Mouse (Mus musculus) brain, embryonic 14.5 days (tissue): ENCODE measurements at regions not wholly inside any gene's neighbourhood (a gene's known extent, or its start where the extent isn't known, plus 50 kb on each side); places are given as distances from the start of the nearest gene placed in this dataset.

ENCODE experiments used
- DNase-seq: peaks from one replicate; pipeline ENCODE4 v3.0.0-alpha.2; 2011; ENCODE audit warnings: low read depth
- CTCF ChIP-seq: fragments of 200-500 bp; IDR thresholded peaks from 2 replicates; pipeline ENCODE4 v1.5.1; 2012; ENCODE audit warnings: inconsistent platforms, mild to moderate bottlenecking, moderate library complexity, borderline replicate concordance; ENCODE audit not compliant: insufficient read depth, insufficient read length; ENCODE audit errors: extremely low read depth
- POLR2A ChIP-seq: fragments of 200-500 bp; IDR thresholded peaks from 2 replicates; pipeline ENCODE4 v1.6.1; 2012; ENCODE audit warnings: mild to moderate bottlenecking, inconsistent platforms, borderline replicate concordance; ENCODE audit not compliant: poor library complexity, insufficient read depth, insufficient read length, severe bottlenecking; ENCODE audit errors: extremely low read depth

GRCm38 (mm10) chr16:78216752-78217351 lies 84.4 kb upstream of the Cxadr start:
- DNase-seq: peak; percentile 45
- no peak for TF ChIP-seq POLR2A
- no peak for TF ChIP-seq CTCF

- DNase-seq: no peak
- no peak for TF ChIP-seq POLR2A
Measured at GRCm38 (mm10) chr16:78211687-78212086, 89.6 kb upstream of the Cxadr start.

- DNase-seq: no peak
- TF ChIP-seq CTCF: no peak
- no peak for TF ChIP-seq POLR2A
Measured at GRCm38 (mm10) chr16:78208321-78208720, 93.0 kb upstream of the Cxadr start.

GRCm38 (mm10) chr16:78204332-78204731 lies 97.0 kb upstream of the Cxadr start:
- DNase-seq: peak; percentile 64
- TF ChIP-seq CTCF: no peak
- no peak for TF ChIP-seq POLR2A

- DNase-seq: no peak
- no peak for TF ChIP-seq CTCF
- no peak for TF ChIP-seq POLR2A
Measured at GRCm38 (mm10) chr16:78200044-78200830, 101.1 kb upstream of the Cxadr start.

GRCm38 (mm10) chr16:78199252-78199651 lies 102.0 kb upstream of the Cxadr start:
- TF ChIP-seq CTCF: no peak
- DNase-seq: no peak

- DNase-seq: peak; percentile 82
- TF ChIP-seq CTCF (peak; percentile 98), POLR2A (no peak)
Measured at GRCm38 (mm10) chr16:78198642-78199121, 102.6 kb upstream of the Cxadr start.

- peak; percentile 95 for DNase-seq
- TF ChIP-seq POLR2A: no peak
- TF ChIP-seq CTCF: peak; percentile 75; the same call in 1 of the 2 replicates
Measured at GRCm38 (mm10) chr16:78197252-78197896, 103.9 kb upstream of the Cxadr start.

- DNase-seq: peak; percentile 75
- no peak for TF ChIP-seq POLR2A
- TF ChIP-seq CTCF: no peak
Measured at GRCm38 (mm10) chr16:78170627-78171605, 130.4 kb upstream of the Cxadr start.

- TF ChIP-seq CTCF: no peak
- no peak for TF ChIP-seq POLR2A
- DNase-seq: no peak
Measured at GRCm38 (mm10) chr16:78156876-78157232, 144.4 kb upstream of the Cxadr start.
